Mouse (Mus musculus): Measurements from ENCODE around the gene Vps33a.

DNA sequence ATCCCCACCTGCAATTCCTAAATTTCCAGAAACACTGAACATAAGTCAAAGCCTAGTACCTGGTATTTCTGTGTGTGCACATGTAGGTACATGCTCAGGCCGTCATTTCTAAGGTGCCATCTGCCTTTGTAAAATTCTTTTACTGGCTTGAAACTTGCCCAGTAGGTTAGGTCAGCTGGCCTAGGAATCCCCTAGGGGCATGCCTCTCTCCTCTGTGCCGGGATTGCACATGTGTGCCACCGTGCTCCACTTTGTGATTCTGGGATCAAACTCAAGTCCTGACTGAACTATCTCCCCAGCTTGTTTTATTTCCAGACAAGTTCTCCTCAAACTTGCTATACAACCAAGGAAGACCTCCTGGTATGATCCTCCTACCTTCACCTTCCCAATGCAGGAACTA lies 3.9 kb upstream of the Vps33a start:
- TF ChIP-seq POLR2A (IDR thresholded peaks at IDR 0.05; ENCODE audit: low read depth, low read length) = no peak
- no peak for TF ChIP-seq CTCF (IDR thresholded peaks at IDR 0.05; ENCODE audit: extremely low read depth, insufficient read length, insufficient replicate concordance, low read depth, low read length)

Data from small intestine, adult 2 months (tissue).